Mouse (Mus musculus) forebrain, embryonic 10.5 days (tissue): ENCODE results near the gene Apoa1. TPM values are rescaled to one million over a fixed set of nuclear protein-coding genes. Genes with fewer than 3 reads are reported as not detected.
A peak's percentile ranks its signal among the peaks of the same experiment; 100 is the strongest.

Experiments used
- DNase-seq: peaks from one replicate; pipeline ENCODE4 v3.0.0-alpha.2; 2017; ENCODE audit warnings: low spot score; ENCODE audit errors: extremely low spot score
- H3K27ac ChIP-seq: fragments of 300-500 bp; sonication (generic); 2 replicates; pipeline ENCODE4 v1.5.1; 2016; ENCODE audit warnings: mild to moderate bottlenecking
- H3K27me3 ChIP-seq: fragments of 300-500 bp; sonication (generic); 2 replicates; pipeline ENCODE4 v1.6.1; 2016; ENCODE audit warnings: mild to moderate bottlenecking; ENCODE audit not compliant: poor library complexity, severe bottlenecking
- H3K36me3 ChIP-seq: fragments of 300-500 bp; sonication (generic); replicated peaks from 2 replicates; pipeline ENCODE4 v1.6.1; 2016; ENCODE audit warnings: mild to moderate bottlenecking, moderate library complexity
- H3K4me1 ChIP-seq: fragments of 300-500 bp; sonication (generic); 2 replicates; pipeline ENCODE4 v1.6.1; 2016
- H3K4me3 ChIP-seq: fragments of 300-500 bp; sonication (generic); 2 replicates; pipeline ENCODE4 v1.5.1; 2016; ENCODE audit warnings: mild to moderate bottlenecking, moderate library complexity
- H3K9me3 ChIP-seq: fragments of 300-500 bp; sonication (generic); 2 replicates; pipeline ENCODE4 v1.6.1; 2016; ENCODE audit warnings: mild to moderate bottlenecking, moderate library complexity
- WGBS: fragments of 180-500 bp; shearing (Covaris S2); methylation state at CpG from one replicate; pipeline ENCODE4 v1.1.7; 2016; 5-methylcytosine and 5-hydroxymethylcytosine counted together
- polyA plus RNA-seq: library from polyadenylated mRNA; unstranded; fragments of >200 nt; fragmentation: Nextera tagmentation; extraction: Ambion mirVana; gene quantifications from 2 replicates; pipeline ENCODE4 v1.2.1, GENCODE M21; 2016

Apoa1 gene
- polyA plus RNA-seq, 1 experiment from 2014 or later = 0.95 TPM

- Histone ChIP-seq H3K4me3 (no peak overlapping the region), H3K27ac (no peak overlapping the region), H3K9me3 (no peaks in the 10 kb centered on the region), H3K4me1 (peaks cover 9% of the 10 kb centered on the region; the same call in 1 of the 2 replicates), H3K27me3 (0 out of 2 replicates have a peak, but pooled peaks cover 12% of the 10 kb centered on the region), H3K36me3 (no peaks in the 10 kb centered on the region)
- WGBS = 72% methylated on average over 4 of the region's 4 CpGs
- no peak for DNase-seq
These were observed 14.7 kb downstream of the Apoa1 start for GRCm38 (mm10) chr9:46243122-46243521.

- no peak for DNase-seq
- Histone ChIP-seq H3K36me3 (no peaks in the 10 kb centered on the region), H3K4me3 (no peak overlapping the region), H3K27ac (no peak overlapping the region), H3K4me1 (peaks cover 9% of the 10 kb centered on the region; the same call in 1 of the 2 replicates), H3K27me3 (0 out of 2 replicates have a peak, but pooled peaks cover 15% of the 10 kb centered on the region), H3K9me3 (no peaks in the 10 kb centered on the region)
- WGBS = 68% methylated on average over 8 of the region's 8 CpGs
These were observed 15.2 kb downstream of the Apoa1 start for GRCm38 (mm10) chr9:46243584-46243983.

GRCm38 (mm10) chr9:46246752-46247324 is 18.5 kb downstream of the Apoa1 start:
- 26% methylated on average over 11 of the region's 11 CpGs for WGBS
- peak; percentile 70 for DNase-seq
- Histone ChIP-seq H3K27ac (no peak overlapping the region), H3K27me3 (0 out of 2 replicates have a peak, but pooled peaks cover 15% of the 10 kb centered on the region), H3K9me3 (no peaks in the 10 kb centered on the region), H3K4me1 (peaks cover 9% of the 10 kb centered on the region; the same call in 1 of the 2 replicates), H3K36me3 (no peaks in the 10 kb centered on the region), H3K4me3 (no peak overlapping the region)

GRCm38 (mm10) chr9:46256177-46256576 is 27.8 kb downstream of the Apoa1 start:
- Histone ChIP-seq H3K4me3 (no peak overlapping the region), H3K9me3 (no peaks in the 10 kb centered on the region), H3K36me3 (no peaks in the 10 kb centered on the region), H3K27ac (no peak overlapping the region), H3K27me3 (no peaks in the 10 kb centered on the region), H3K4me1 (0 out of 2 replicates have a peak, but pooled peaks cover 5% of the 10 kb centered on the region)
- 89% methylated on average over 7 of the region's 7 CpGs for WGBS
- DNase-seq = no peak

- no peak overlapping the region for H3K4me3 ChIP-seq
- H3K4me1 ChIP-seq = 0 out of 2 replicates have a peak, but pooled peaks cover 5% of the 10 kb centered on the region
- H3K9me3 ChIP-seq = no peaks in the 10 kb centered on the region
- no peak for DNase-seq
- no peak overlapping the region for H3K27ac ChIP-seq
- WGBS = 91% methylated on average over 10 of the region's 10 CpGs
- no peaks in the 10 kb centered on the region for H3K36me3 ChIP-seq
- no peaks in the 10 kb centered on the region for H3K27me3 ChIP-seq
These were observed 28.4 kb downstream of the Apoa1 start for GRCm38 (mm10) chr9:46256658-46257385.

- H3K27ac ChIP-seq = 0 out of 2 replicates have a peak overlapping the region, but pooled peaks have one; percentile 30
- H3K4me3 ChIP-seq = no peak overlapping the region
- WGBS = 93% methylated on average over 3 of the region's 3 CpGs
- 0 out of 2 replicates have a peak, but pooled peaks cover 5% of the 10 kb centered on the region for H3K4me1 ChIP-seq
- no peaks in the 10 kb centered on the region for H3K27me3 ChIP-seq
- DNase-seq = no peak
- H3K9me3 ChIP-seq = no peaks in the 10 kb centered on the region
- H3K36me3 ChIP-seq = no peaks in the 10 kb centered on the region
These were observed 29.2 kb downstream of the Apoa1 start for GRCm38 (mm10) chr9:46257546-46257945.

GRCm38 (mm10) chr9:46259111-46259510 is 30.7 kb downstream of the Apoa1 start:
- Histone ChIP-seq H3K4me3 (no peak overlapping the region), H3K27me3 (no peaks in the 10 kb centered on the region), H3K4me1 (0 out of 2 replicates have a peak, but pooled peaks cover 5% of the 10 kb centered on the region), H3K9me3 (no peaks in the 10 kb centered on the region), H3K27ac (no peak overlapping the region), H3K36me3 (no peaks in the 10 kb centered on the region)
- no peak for DNase-seq
- WGBS = 91% methylated on average over 6 of the region's 6 CpGs

GRCm38 (mm10) chr9:46261131-46261530 is 32.8 kb downstream of the Apoa1 start:
- Histone ChIP-seq H3K4me3 (no peak overlapping the region), H3K9me3 (no peaks in the 10 kb centered on the region), H3K27me3 (no peaks in the 10 kb centered on the region), H3K4me1 (0 out of 2 replicates have a peak, but pooled peaks cover 5% of the 10 kb centered on the region), H3K36me3 (no peaks in the 10 kb centered on the region), H3K27ac (no peak overlapping the region)
- DNase-seq = no peak
- 91% methylated on average over 7 of the region's 7 CpGs for WGBS

GRCm38 (mm10) chr9:46268343-46268873 is 40.0 kb downstream of the Apoa1 start, which contains the start of gene Apoa5:
TSS of gene Apoa5 (plus strand) at chr9:46268633.
- H3K4me3 ChIP-seq = no peak within 1 kb of the TSS
- H3K27me3 ChIP-seq = peaks cover 39% of the 10 kb centered on the region
- no peak for DNase-seq
- 66% methylated on average over 7 of the region's 7 CpGs for WGBS
- H3K27ac ChIP-seq = no peak within 1 kb of the TSS
- H3K36me3 ChIP-seq = no peaks in the 10 kb centered on the region
- H3K9me3 ChIP-seq = no peaks in the 10 kb centered on the region
- peaks cover 21% of the 10 kb centered on the region for H3K4me1 ChIP-seq

- 92% methylated on average over 5 of the region's 5 CpGs for WGBS
- H3K36me3 ChIP-seq = no peaks in the 10 kb centered on the region
- H3K27me3 ChIP-seq = peaks cover 39% of the 10 kb centered on the region
- H3K9me3 ChIP-seq = no peaks in the 10 kb centered on the region
- H3K4me1 ChIP-seq = peaks cover 28% of the 10 kb centered on the region
- no peak overlapping the region for H3K4me3 ChIP-seq
- H3K27ac ChIP-seq = no peak overlapping the region
- DNase-seq = no peak
These were observed 40.7 kb downstream of the Apoa1 start for GRCm38 (mm10) chr9:46269125-46269524.

GRCm38 (mm10) chr9:46270782-46271181 is 42.4 kb downstream of the Apoa1 start:
- no peaks in the 10 kb centered on the region for H3K9me3 ChIP-seq
- WGBS = 96% methylated on average over 4 of the region's 4 CpGs
- peaks cover 39% of the 10 kb centered on the region for H3K27me3 ChIP-seq
- H3K27ac ChIP-seq = no peak overlapping the region
- no peak overlapping the region for H3K4me3 ChIP-seq
- peaks cover 31% of the 10 kb centered on the region for H3K4me1 ChIP-seq
- no peak for DNase-seq
- peaks cover 16% of the 10 kb centered on the region for H3K36me3 ChIP-seq

- Histone ChIP-seq H3K36me3 (peaks cover 29% of the 10 kb centered on the region), H3K27me3 (peaks cover 39% of the 10 kb centered on the region), H3K9me3 (no peaks in the 10 kb centered on the region), H3K27ac (no peak overlapping the region), H3K4me1 (peaks cover 31% of the 10 kb centered on the region), H3K4me3 (peak overlapping the region; percentile 94)
- WGBS = 86% methylated on average over 9 of the region's 9 CpGs
- DNase-seq = no peak
These were observed 43.7 kb downstream of the Apoa1 start for GRCm38 (mm10) chr9:46272070-46272469.
